8 mouse cellular contexts compared by ENCODE assay signal in the genomic region with DNA sequence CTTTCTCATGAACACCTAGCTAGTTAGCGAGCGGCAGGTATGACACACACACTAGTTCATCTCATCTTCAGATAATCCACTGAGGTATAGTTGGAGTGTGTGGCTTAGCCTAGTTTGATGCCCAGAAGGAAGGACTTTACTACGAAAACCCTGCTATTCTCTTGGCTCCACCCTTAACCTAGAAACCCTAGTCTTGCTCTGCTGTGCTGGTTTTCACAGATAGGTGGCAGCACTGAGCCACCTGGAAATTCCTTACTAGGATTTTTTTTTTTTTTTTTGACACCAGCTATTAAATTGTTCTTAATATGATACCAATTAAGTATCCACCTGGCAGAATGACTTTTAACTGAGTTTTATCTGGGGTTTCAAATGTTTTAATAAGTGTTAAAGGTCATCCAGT.
DNase-seq lines count a peak whose midpoint lies in the region; ATAC-seq and TF ChIP-seq lines count a peak whose summit lies in the region.

No protein-coding gene starts in this region.

- no peak overlapping the region for H3K27ac ChIP-seq in heart, adult 2 months
- no peak overlapping the region for H3K27ac ChIP-seq in heart, embryonic 12.5 days (ENCODE audit: poor library complexity, severe bottlenecking)
- no peak overlapping the region for H3K27ac ChIP-seq in liver, postnatal 0 days (ENCODE audit: low read depth)

- 69% methylated on average over 3 of the region's 3 CpGs for WGBS in heart, adult 2 months
- 76% methylated on average over 3 of the region's 3 CpGs for WGBS in heart, embryonic 12.5 days
- WGBS in liver, postnatal 0 days (ENCODE audit: insufficient replicate concordance), result 63% methylated on average over 3 of the region's 3 CpGs

- intact Hi-C loops in heart, adult 2 months (cut with DNase I), result loop anchor here (5.0 kb wide), 1 partner anchor 167 kb away; no protein-coding TSS in a partner anchor

- H3K27me3 ChIP-seq in heart, adult 2 months (ENCODE audit: control insufficient read depth, insufficient read depth, low read length), result no peaks in the 10 kb centered on the region
- peaks cover 7% of the 10 kb centered on the region for H3K27me3 ChIP-seq in heart, embryonic 12.5 days (replicated peaks)
- no peaks in the 10 kb centered on the region for H3K27me3 ChIP-seq in liver, postnatal 0 days (ENCODE audit: insufficient read depth, low read length)

- H3K9ac ChIP-seq in heart, adult 2 months (ENCODE audit: low read depth, low read length), result no peak overlapping the region
- H3K9ac ChIP-seq in heart, embryonic 12.5 days, result no peak overlapping the region
- no peak overlapping the region for H3K9ac ChIP-seq in liver, postnatal 0 days (replicated peaks)

- no peaks in the 10 kb centered on the region for H3K79me2 ChIP-seq in heart, adult 2 months (replicated peaks; ENCODE audit: control insufficient read depth, insufficient read depth, low read length)

- no peak overlapping the region for H3K4me2 ChIP-seq in heart, embryonic 12.5 days
- no peak overlapping the region for H3K4me2 ChIP-seq in liver, postnatal 0 days (ENCODE audit: low read depth, low read length)

- no peak for TF ChIP-seq EP300 in heart, adult 2 months (IDR thresholded peaks at IDR 0.05; ENCODE audit: insufficient read depth, low read depth, low read length)
- TF ChIP-seq EP300 in liver, postnatal 0 days (IDR thresholded peaks at IDR 0.05; ENCODE audit: low read depth), result no peak

- H3K4me3 ChIP-seq in heart, adult 2 months, result no peak overlapping the region
- no peak overlapping the region for H3K4me3 ChIP-seq in heart, embryonic 12.5 days
- no peak overlapping the region for H3K4me3 ChIP-seq in liver, postnatal 0 days (ENCODE audit: low read depth, low read length)

- no peaks in the 10 kb centered on the region for H3K9me3 ChIP-seq in heart, embryonic 12.5 days (replicated peaks)
- no peaks in the 10 kb centered on the region for H3K9me3 ChIP-seq in liver, postnatal 0 days (ENCODE audit: low read length)

- ATAC-seq in heart, embryonic 12.5 days (ENCODE audit: insufficient number of reproducible peaks, low FRiP score), result no peak
- ATAC-seq in liver, postnatal 0 days, result no peak

- H3K36me3 ChIP-seq in heart, adult 2 months (ENCODE audit: control insufficient read depth, insufficient read depth, low read length), result no peaks in the 10 kb centered on the region
- no peaks in the 10 kb centered on the region for H3K36me3 ChIP-seq in heart, embryonic 12.5 days
- no peaks in the 10 kb centered on the region for H3K36me3 ChIP-seq in liver, postnatal 0 days (replicated peaks; ENCODE audit: insufficient read depth, low read length)

- no peak for TF ChIP-seq POLR2A in heart, adult 2 months (IDR thresholded peaks at IDR 0.05; ENCODE audit: insufficient read depth, low read depth, low read length)

- DNase-seq in heart, adult 2 months, result peak; percentile 26 to 57
- peak; percentile 50 for DNase-seq in right cerebral cortex, adult 18-20 months
- no peak for DNase-seq in right cerebral cortex, postnatal 25 days
- DNase-seq in c-Kit-negative CD71-positive TER-119-positive erythroid progenitor cells, embryonic 14.5 days (ENCODE audit: low read depth, low spot score), result peak; percentile 19
- peak; percentile 70 for DNase-seq in forelimb bud, embryonic 11.5 days (ENCODE audit: low read depth, low spot score)
- peak; percentile 64 for DNase-seq in liver, postnatal 0 days
- peak; percentile 72 for DNase-seq in testis, postnatal 10 days (ENCODE audit: low spot score)

- TF ChIP-seq CTCF in heart, adult 2 months (IDR thresholded peaks at IDR 0.05), result peak; percentile 94
- peak; percentile 87 for TF ChIP-seq CTCF in liver, postnatal 0 days (IDR thresholded peaks at IDR 0.05; ENCODE audit: low read depth)

- H3K4me1 ChIP-seq in heart, adult 2 months (ENCODE audit: control insufficient read depth, insufficient read depth, low read length), result no peaks in the 10 kb centered on the region
- no peaks in the 10 kb centered on the region for H3K4me1 ChIP-seq in heart, embryonic 12.5 days (replicated peaks)
- no peaks in the 10 kb centered on the region for H3K4me1 ChIP-seq in liver, postnatal 0 days (ENCODE audit: insufficient read depth)
